Mouse (Mus musculus): ENCODE measurements around the gene Trpv6.

GRCm38 (mm10) chr6:41577297-41577696, 58.9 kb downstream of the Trpv6 start:
- TF ChIP-seq POLR2A (IDR thresholded peaks at IDR 0.05; ENCODE audit: insufficient read depth, low read depth, low read length) (no peak), CTCF (IDR thresholded peaks at IDR 0.05; ENCODE audit: insufficient read depth, low read depth, low read length) (no peak)
